Mouse (Mus musculus) CH12.LX (cell line): Measurements from ENCODE around the gene Pax4. TPM values are rescaled to one million over a fixed set of nuclear protein-coding genes. Genes with fewer than 3 reads are reported as not detected.

Source experiments
- DNase-seq: peaks from one replicate; pipeline ENCODE4 v3.0.0-alpha.2; 2013; ENCODE audit errors: extremely low read depth
- H3K27ac ChIP-seq: 2 replicates; pipeline ENCODE4 v1.5.1; 2012; ENCODE audit warnings: low read depth, mild to moderate bottlenecking, control low read depth, moderate library complexity; ENCODE audit not compliant: insufficient read depth
- H3K27me3 ChIP-seq: replicated peaks from 2 replicates; pipeline ENCODE3; 2012; ENCODE audit warnings: inconsistent platforms
- H3K36me3 ChIP-seq, 2 experiments: replicated peaks in 1 of 2; 2 replicates each; pipeline versions ENCODE3 to v1.6.1; 2012; ENCODE audit warnings: inconsistent platforms in 1 of 2, low read length in 1 of 2, mild to moderate bottlenecking in 1 of 2, mixed read lengths in 1 of 2, moderate library complexity in 1 of 2; ENCODE audit not compliant: control insufficient read depth in 1 of 2, insufficient read depth in 1 of 2
- H3K4me1 ChIP-seq, 2 experiments: 2 replicates each; pipeline ENCODE4 v1.6.1; 2012; ENCODE audit warnings: inconsistent platforms in 1 of 2, moderate library complexity in 1 of 2; ENCODE audit not compliant: insufficient read depth in 2 of 2, control insufficient read depth in 1 of 2
- H3K4me2 ChIP-seq: 2 replicates; pipeline ENCODE4 v1.6.1; 2012; ENCODE audit warnings: low read depth, mild to moderate bottlenecking, control low read depth; ENCODE audit not compliant: poor library complexity, insufficient read depth, severe bottlenecking
- H3K4me3 ChIP-seq, 3 experiments: fragments of 150-350 bp in 1 of 3; sonication (generic) in 1 of 3; replicated peaks in 1 of 3; 2 replicates each; pipeline versions ENCODE3 to v1.5.1; 2011 to 2012; ENCODE audit warnings: low read depth in 2 of 3, low read length in 2 of 3, mild to moderate bottlenecking in 2 of 3, moderate library complexity in 2 of 3, control low read depth in 1 of 3, improper control_type of control experiment in 1 of 3, inconsistent platforms in 1 of 3, mixed read lengths in 1 of 3; ENCODE audit not compliant: poor library complexity in 1 of 3
- H3K79me2 ChIP-seq: replicated peaks from 2 replicates; pipeline ENCODE4 v1.6.1; 2012; ENCODE audit warnings: mild to moderate bottlenecking, moderate library complexity; ENCODE audit not compliant: control insufficient read depth, poor library complexity, insufficient read depth, severe bottlenecking; ENCODE audit errors: extremely low read depth
- H3K9ac ChIP-seq: 2 replicates; pipeline ENCODE4 v1.6.1; 2012; ENCODE audit warnings: low read depth, mild to moderate bottlenecking, control low read depth, moderate library complexity; ENCODE audit not compliant: insufficient read depth
- H3K9me3 ChIP-seq: replicated peaks from 2 replicates; pipeline ENCODE3; 2012; ENCODE audit warnings: low read length, inconsistent platforms, mixed read lengths
- BHLHE40 ChIP-seq: IDR thresholded peaks from 2 replicates; pipeline ENCODE4 v1.6.1; 2011; ENCODE audit warnings: mild to moderate bottlenecking, low read depth, low read length, improper control_type of control experiment
- CHD2 ChIP-seq: IDR thresholded peaks from 2 replicates; pipeline ENCODE4 v1.6.1; 2011; ENCODE audit warnings: low read length, improper control_type of control experiment
- CTCF ChIP-seq, 2 experiments: IDR thresholded peaks in 1 of 2; conservative IDR thresholded peaks in 1 of 2; 2 replicates each; pipeline ENCODE4 v1.5.1; 2011 to 2012; ENCODE audit warnings: low read depth in 2 of 2, low read length in 2 of 2, improper control_type of control experiment in 1 of 2, inconsistent platforms in 1 of 2, mild to moderate bottlenecking in 1 of 2, moderate library complexity in 1 of 2
- E2F4 ChIP-seq: IDR thresholded peaks from 2 replicates; pipeline ENCODE4 v1.6.1; 2011; ENCODE audit warnings: low read depth, low read length, improper control_type of control experiment; ENCODE audit not compliant: insufficient replicate concordance
- ELF1 ChIP-seq: IDR thresholded peaks from 2 replicates; pipeline ENCODE4 v1.6.1; 2014; ENCODE audit warnings: low read depth, mild to moderate bottlenecking, inconsistent platforms, low read length, improper control_type of control experiment
- EP300 ChIP-seq: IDR thresholded peaks from 2 replicates; pipeline ENCODE4 v1.6.1; 2011; ENCODE audit warnings: low read length, improper control_type of control experiment
- ETS1 ChIP-seq: conservative IDR thresholded peaks from 2 replicates; pipeline ENCODE4 v1.6.1; 2012; ENCODE audit warnings: low read depth, mild to moderate bottlenecking, inconsistent platforms, low read length, improper control_type of control experiment, moderate library complexity
- HCFC1 ChIP-seq: IDR thresholded peaks from 2 replicates; pipeline ENCODE4 v1.6.1; 2012; ENCODE audit warnings: low read depth, mild to moderate bottlenecking, inconsistent platforms, low read length, improper control_type of control experiment
- IRF4 ChIP-seq: IDR thresholded peaks from 2 replicates; pipeline ENCODE4 v1.6.1; 2014; ENCODE audit warnings: low read depth, mild to moderate bottlenecking, inconsistent platforms, low read length, improper control_type of control experiment
- JUND ChIP-seq: conservative IDR thresholded peaks from 2 replicates; pipeline ENCODE4 v1.6.1; 2011; ENCODE audit warnings: low read depth, low read length, improper control_type of control experiment
- KAT2A ChIP-seq: IDR thresholded peaks from 2 replicates; pipeline ENCODE4 v1.6.1; 2012; ENCODE audit warnings: low read length, improper control_type of control experiment, inconsistent platforms; ENCODE audit not compliant: insufficient replicate concordance
- MAFK ChIP-seq: IDR thresholded peaks from 2 replicates; pipeline ENCODE4 v1.6.1; 2011; ENCODE audit warnings: low read length, improper control_type of control experiment; ENCODE audit not compliant: insufficient replicate concordance
- MAX ChIP-seq: IDR thresholded peaks from 2 replicates; pipeline ENCODE4 v1.6.1; 2011; ENCODE audit warnings: low read length, improper control_type of control experiment
- MAZ ChIP-seq: IDR thresholded peaks from 2 replicates; pipeline ENCODE4 v1.6.1; 2012; ENCODE audit warnings: low read depth, mild to moderate bottlenecking, inconsistent platforms, low read length, improper control_type of control experiment, moderate library complexity
- MEF2A ChIP-seq: IDR thresholded peaks from 2 replicates; pipeline ENCODE4 v1.6.1; 2014; ENCODE audit warnings: low read depth, mild to moderate bottlenecking, inconsistent platforms, low read length, improper control_type of control experiment, borderline replicate concordance
- MXI1 ChIP-seq: IDR thresholded peaks from 2 replicates; pipeline ENCODE4 v1.6.1; 2011; ENCODE audit warnings: mild to moderate bottlenecking, low read depth, low read length, improper control_type of control experiment
- NELFE ChIP-seq: IDR thresholded peaks from 2 replicates; pipeline ENCODE4 v1.6.1; 2011; ENCODE audit warnings: low read depth, low read length, improper control_type of control experiment
- NRF1 ChIP-seq: IDR thresholded peaks from 2 replicates; pipeline ENCODE4 v1.6.1; 2014; ENCODE audit warnings: low read depth, mild to moderate bottlenecking, inconsistent platforms, low read length, improper control_type of control experiment, moderate library complexity
- PAX5 ChIP-seq: IDR thresholded peaks from 2 replicates; pipeline ENCODE4 v1.6.1; 2012; ENCODE audit warnings: low read length, inconsistent platforms, mixed read lengths
- POLR2A ChIP-seq: IDR thresholded peaks from 2 replicates; pipeline ENCODE4 v1.6.1; 2011; ENCODE audit warnings: low read depth, mild to moderate bottlenecking, improper control_type of control experiment, low read length
- RAD21 ChIP-seq: IDR thresholded peaks from 2 replicates; pipeline ENCODE4 v1.6.1; 2011; ENCODE audit warnings: low read depth, mild to moderate bottlenecking, low read length, improper control_type of control experiment, moderate library complexity
- RCOR1 ChIP-seq: conservative IDR thresholded peaks from 2 replicates; pipeline ENCODE4 v1.6.1; 2012; ENCODE audit warnings: low read depth, mild to moderate bottlenecking, inconsistent platforms, low read length, improper control_type of control experiment
- SIN3A ChIP-seq: IDR thresholded peaks from 2 replicates; pipeline ENCODE4 v1.6.1; 2012; ENCODE audit warnings: low read length, improper control_type of control experiment, inconsistent platforms
- TBP ChIP-seq: conservative IDR thresholded peaks from 2 replicates; pipeline ENCODE4 v1.6.1; 2011; ENCODE audit warnings: low read depth, low read length, improper control_type of control experiment
- TCF12 ChIP-seq: IDR thresholded peaks from 2 replicates; pipeline ENCODE4 v1.6.1; 2014; ENCODE audit warnings: low read depth, mild to moderate bottlenecking, inconsistent platforms, low read length, improper control_type of control experiment
- USF1 ChIP-seq: IDR thresholded peaks from 2 replicates; pipeline ENCODE4 v1.6.1; 2014; ENCODE audit warnings: low read depth, mild to moderate bottlenecking, inconsistent platforms, low read length, improper control_type of control experiment
- USF2 ChIP-seq: conservative IDR thresholded peaks from 2 replicates; pipeline ENCODE4 v1.6.1; 2011; ENCODE audit warnings: low read depth, low read length, improper control_type of control experiment
- ZNF384 ChIP-seq: IDR thresholded peaks from 2 replicates; pipeline ENCODE4 v1.6.1; 2012; ENCODE audit warnings: low read depth, low read length, improper control_type of control experiment, inconsistent platforms
- dilution Hi-C: fragments of 300-500 bp; cut with MboI; formaldehyde crosslinking; loops from 2 replicates; pipeline ENCODE4 v1.14.3; 2020; ENCODE audit warnings: low sequenced_read_pairs; ENCODE audit not compliant: extremely low pct_unique_long_range_greater_than_20kb, extremely low pct_ligation_motif_present
- in situ Hi-C: fragments of 300-500 bp; cut with MboI; formaldehyde crosslinking; loops from 3 replicates; pipeline ENCODE4 v1.14.3; 2019; ENCODE audit warnings: low sequenced_read_pairs, low pct_ligation_motif_present, low pct_unique_long_range_greater_than_20kb, mixed read lengths
- polyA plus RNA-seq: library from polyadenylated mRNA; unstranded; fragments of >175 nt; gene quantifications from 2 replicates; pipeline ENCODE4 v1.2.1, GENCODE M21; 2012; ENCODE audit warnings: low read depth; ENCODE audit not compliant: insufficient read length
- total RNA-seq, 2 experiments: library from RNA; depleted of rRNA; stranded (reverse); fragments of 300-350 nt in 1 of 2; fragments of >200 nt in 1 of 2; gene quantifications; 2 replicates each; pipeline ENCODE4 v1.2.3; 2012 to 2014

The Pax4 gene
- total and polyA plus RNA-seq, 3 experiments: not detected

GRCm38 (mm10) chr6:28423767-28424695 lies 25.1 kb downstream of the Pax4 start:
- Histone ChIP-seq H3K27ac (peak overlapping the region; percentile 16; the same call in 1 of the 2 replicates), H3K4me2 (peak overlapping the region; percentile 77), H3K4me3 (peak overlapping the region; percentile 75 to 95 (median 88)), H3K36me3 (peaks cover 15 to 50% of the 10 kb centered on the region in 2 experiments), H3K9ac (peak overlapping the region; percentile 96), H3K79me2 (peaks cover 10% of the 10 kb centered on the region), H3K4me1 (peaks cover 16 to 41% of the 10 kb centered on the region in 2 experiments), H3K9me3 (no peaks in the 10 kb centered on the region), H3K27me3 (no peaks in the 10 kb centered on the region)
- DNase-seq: peak; percentile 37
- dilution Hi-C loops: no loop called here
- in situ Hi-C loops: loop anchor here (25.0 kb wide), 1 partner anchor 588 kb away; no protein-coding TSS in a partner anchor
- peak; percentile 2 for TF ChIP-seq RAD21
- TF ChIP-seq ZNF384: no peak
- TF ChIP-seq TCF12: peak; percentile 33; the same call in 1 of the 2 replicates
- TF ChIP-seq CHD2: peak; percentile 21; the same call in 1 of the 2 replicates
- TF ChIP-seq CTCF (conservative IDR thresholded peaks at IDR 0.05 in 1 of 2, IDR thresholded peaks at IDR 0.05 in 1 of 2; ENCODE audit: low read depth in 2 of 2, low read length in 2 of 2): peak in 1 of 2 experiments; percentile 57; a peak in 2 of 4 replicates
- TF ChIP-seq ELF1: peak; percentile 33; the same call in 1 of the 2 replicates
- no peak for TF ChIP-seq MAX
- TF ChIP-seq NELFE: 0 out of 2 replicates have a peak, but pooled peaks have one; percentile 37
- TF ChIP-seq IRF4: 0 out of 2 replicates have a peak, but pooled peaks have one; percentile 4
- TF ChIP-seq SIN3A: peak; percentile 36; the same call in 1 of the 2 replicates
- peak; percentile 33; the same call in 1 of the 2 replicates for TF ChIP-seq HCFC1
- TF ChIP-seq E2F4: no peak
- TF ChIP-seq MAZ: peak; percentile 62; the same call in 1 of the 2 replicates

- dilution Hi-C loops: no loop called here
- Histone ChIP-seq H3K79me2 (peaks cover 10% of the 10 kb centered on the region), H3K9me3 (no peaks in the 10 kb centered on the region), H3K27me3 (no peaks in the 10 kb centered on the region), H3K27ac (peak within 1 kb of the TSS; percentile 16; the same call in 1 of the 2 replicates), H3K9ac (peak within 1 kb of the TSS; percentile 96), H3K4me3 (peak within 1 kb of the TSS; percentile 75 to 95 (median 88)), H3K4me1 (peaks cover 16 to 41% of the 10 kb centered on the region in 2 experiments), H3K36me3 (peaks cover 22 to 57% of the 10 kb centered on the region in 2 experiments), H3K4me2 (peak within 1 kb of the TSS; percentile 77)
- peak; percentile 79 for DNase-seq
- in situ Hi-C loops: loop anchor here (25.0 kb wide), 1 partner anchor 589 kb away; no protein-coding TSS in a partner anchor
- TF ChIP-seq CTCF (conservative IDR thresholded peaks at IDR 0.05 in 1 of 2, IDR thresholded peaks at IDR 0.05 in 1 of 2; ENCODE audit: low read depth in 2 of 2, low read length in 2 of 2) (no peak), BHLHE40 (no peak), POLR2A (peak; percentile 81), E2F4 (no peak), EP300 (no peak), NRF1 (no peak), USF1 (peak; percentile 70), NELFE (peak; percentile 67), HCFC1 (peak; percentile 43), TCF12 (peak; percentile 44; the same call in 1 of the 2 replicates), CHD2 (no peak), KAT2A (no peak), TBP (0 out of 2 replicates have a peak, but pooled peaks have one; percentile 44), MXI1 (no peak), JUND (no peak), MEF2A (no peak), USF2 (no peak), PAX5 (no peak), IRF4 (peak; percentile 26; the same call in 1 of the 2 replicates), RCOR1 (no peak), MAZ (no peak), ETS1 (no peak), MAFK (no peak)
Observed at GRCm38 (mm10) chr6:28423313-28423712, 25.8 kb downstream of the Pax4 start, which contains the start of gene Arf5. Arf5 (plus strand) TSS chr6:28423560.
